Comparison of ENCODE assay signal across 19 mouse cellular contexts in genomic region chr4:139034010-139034367, GRCm38 (mm10). TPM values are rescaled to one million over a fixed set of nuclear protein-coding genes. Genes with fewer than 3 reads are reported as not detected.
A peak's percentile ranks its signal among the peaks of the same experiment; 100 is the strongest.
DNase-seq lines count a peak whose midpoint lies in the region; ATAC-seq and TF ChIP-seq lines count a peak whose summit lies in the region.
"Had no signal": no experiment of that assay in that cellular context is flagged by ENCODE, and none has a peak within 500 bp of the region (broad histone marks: within the 10 kb centered on the region; RNA-seq: fewer than 3 reads in every experiment).

No protein-coding gene starts in this region.

- no peak for ATAC-seq in heart, embryonic 12.5 days (ENCODE audit: insufficient number of reproducible peaks, low FRiP score)
- no peak for ATAC-seq in heart, embryonic 16.5 days (replicated peaks; ENCODE audit: extremely low read depth, insufficient read depth, low FRiP score)
- ATAC-seq in forebrain, embryonic 13.5 days: no peak
- ATAC-seq: forebrain, embryonic 16.5 days had no signal

- 0 out of 2 replicates have a peak, but pooled peaks cover 7% of the 10 kb centered on the region for H3K9me3 ChIP-seq in heart, embryonic 12.5 days (replicated peaks)
- peaks cover 7% of the 10 kb centered on the region for H3K9me3 ChIP-seq in heart, embryonic 16.5 days (replicated peaks; ENCODE audit: control insufficient read depth, low read length)
- H3K9me3 ChIP-seq in forebrain, embryonic 13.5 days (replicated peaks): 0 out of 2 replicates have a peak, but pooled peaks cover 4% of the 10 kb centered on the region
- H3K9me3 ChIP-seq: embryonic facial prominence, embryonic 12.5 days had no signal

- TF ChIP-seq CTCF in heart, adult 2 months (IDR thresholded peaks at IDR 0.05): no peak
- no peak for TF ChIP-seq CTCF in left cerebral cortex, adult 2 months (IDR thresholded peaks at IDR 0.05)

- H3K27ac ChIP-seq in heart, embryonic 12.5 days (ENCODE audit: poor library complexity, severe bottlenecking): peak overlapping the region; percentile 36; the same call in 1 of the 2 replicates
- H3K27ac ChIP-seq in heart, adult 2 months: no peak overlapping the region; the same call in 1 of the 2 replicates
- peak overlapping the region; percentile 93 for H3K27ac ChIP-seq in heart, embryonic 16.5 days (ENCODE audit: low read length)
- peak overlapping the region; percentile 80 for H3K27ac ChIP-seq in left cerebral cortex, adult 2 months
- no peak overlapping the region for H3K27ac ChIP-seq in forebrain, embryonic 13.5 days
- H3K27ac ChIP-seq: embryonic facial prominence, embryonic 12.5 days; gastrocnemius, adult 2 months; hindbrain, embryonic 10.5 days; hindbrain, embryonic 14.5 days had no signal

- DNase-seq in heart, adult 2 months: no peak
- no peak for DNase-seq in heart, postnatal 36 days
- peak in 1 of 2 experiments; percentile 36 for DNase-seq in left cerebral cortex, adult 2 months (ENCODE audit: extremely low spot score in 1 of 2, low spot score in 2 of 2)
- DNase-seq in left cerebral cortex, adult 11 months (ENCODE audit: low spot score): no peak
- DNase-seq: cerebellum, adult 11-12 months; cerebellum, adult 9-10 months; gastrocnemius, adult 2 months; gastrocnemius, postnatal 25 days had no signal

- no peak overlapping the region for H3K9ac ChIP-seq in heart, embryonic 12.5 days
- H3K9ac ChIP-seq in heart, adult 2 months (ENCODE audit: low read depth, low read length): no peak overlapping the region
- peak overlapping the region; percentile 38; the same call in 1 of the 2 replicates for H3K9ac ChIP-seq in heart, embryonic 16.5 days (ENCODE audit: low read length)
- H3K9ac ChIP-seq in forebrain, embryonic 13.5 days: no peak overlapping the region
- H3K9ac ChIP-seq: embryonic facial prominence, embryonic 12.5 days; hindbrain, embryonic 14.5 days had no signal

- TF ChIP-seq POLR2A in heart, adult 2 months (IDR thresholded peaks at IDR 0.05; ENCODE audit: insufficient read depth, low read depth, low read length): no peak

- H3K79me2 ChIP-seq in heart, adult 2 months (replicated peaks; ENCODE audit: control insufficient read depth, insufficient read depth, low read length): no peaks in the 10 kb centered on the region

- WGBS in heart, embryonic 12.5 days: 63% methylated on average over 8 of the region's 8 CpGs
- WGBS in heart, adult 2 months: 66% methylated on average over 8 of the region's 8 CpGs
- 70% methylated on average over 8 of the region's 8 CpGs for WGBS in heart, embryonic 16.5 days
- 86% methylated on average over 8 of the region's 8 CpGs for WGBS in forebrain, embryonic 13.5 days

- H3K4me1 ChIP-seq in heart, embryonic 12.5 days (replicated peaks): peaks cover 14% of the 10 kb centered on the region
- peaks cover 4% of the 10 kb centered on the region for H3K4me1 ChIP-seq in heart, adult 2 months (ENCODE audit: control insufficient read depth, insufficient read depth, low read length)
- peaks cover 32% of the 10 kb centered on the region for H3K4me1 ChIP-seq in heart, embryonic 16.5 days (ENCODE audit: control insufficient read depth, insufficient read depth, low read length)
- peaks cover 36% of the 10 kb centered on the region for H3K4me1 ChIP-seq in forebrain, embryonic 13.5 days

- no peak for TF ChIP-seq EP300 in heart, adult 2 months (IDR thresholded peaks at IDR 0.05; ENCODE audit: insufficient read depth, low read depth, low read length)

- H3K4me2 ChIP-seq in heart, embryonic 12.5 days: no peak overlapping the region
- H3K4me2 ChIP-seq in heart, embryonic 16.5 days (ENCODE audit: low read depth, low read length): no peak overlapping the region
- H3K4me2 ChIP-seq in forebrain, embryonic 13.5 days: no peak overlapping the region
- H3K4me2 ChIP-seq: embryonic facial prominence, embryonic 12.5 days; hindbrain, embryonic 14.5 days had no signal

- H3K27me3 ChIP-seq in heart, embryonic 12.5 days (replicated peaks): peaks cover 10% of the 10 kb centered on the region
- no peaks in the 10 kb centered on the region for H3K27me3 ChIP-seq in heart, adult 2 months (ENCODE audit: control insufficient read depth, insufficient read depth, low read length)
- H3K27me3 ChIP-seq in heart, embryonic 16.5 days (ENCODE audit: control insufficient read depth, insufficient read depth, low read length): peaks cover 4% of the 10 kb centered on the region; the same call in 1 of the 2 replicates
- H3K27me3 ChIP-seq in forebrain, embryonic 13.5 days: peaks cover 3% of the 10 kb centered on the region; the same call in 1 of the 2 replicates
- H3K27me3 ChIP-seq: embryonic facial prominence, embryonic 12.5 days had no signal

- peaks cover 7% of the 10 kb centered on the region; the same call in 1 of the 2 replicates for H3K36me3 ChIP-seq in heart, embryonic 12.5 days
- no peaks in the 10 kb centered on the region for H3K36me3 ChIP-seq in heart, adult 2 months (ENCODE audit: control insufficient read depth, insufficient read depth, low read length)
- H3K36me3 ChIP-seq in heart, embryonic 16.5 days (ENCODE audit: control insufficient read depth, insufficient read depth): peaks cover 6% of the 10 kb centered on the region; the same call in 1 of the 2 replicates
- no peaks in the 10 kb centered on the region for H3K36me3 ChIP-seq in forebrain, embryonic 13.5 days (ENCODE audit: poor library complexity, severe bottlenecking)
- H3K36me3 ChIP-seq: embryonic facial prominence, embryonic 12.5 days; hindbrain, embryonic 10.5 days had no signal

- no peak overlapping the region for H3K4me3 ChIP-seq in heart, embryonic 12.5 days
- H3K4me3 ChIP-seq in heart, adult 2 months: no peak overlapping the region
- H3K4me3 ChIP-seq in heart, embryonic 16.5 days (ENCODE audit: low read length): no peak overlapping the region
- H3K4me3 ChIP-seq in left cerebral cortex, adult 2 months: no peak overlapping the region
- H3K4me3 ChIP-seq in forebrain, embryonic 13.5 days: no peak overlapping the region
- H3K4me3 ChIP-seq: embryonic facial prominence, embryonic 12.5 days; gastrocnemius, adult 2 months; hindbrain, embryonic 10.5 days had no signal

- intact Hi-C loops in heart, adult 2 months (cut with DNase I): no loop called here
- intact Hi-C loops in heart, postnatal 36 days (cut with DNase I): no loop called here
- intact Hi-C loops in left cerebral cortex, adult 2 months (cut with DNase I): no loop called here

RNA-seq across cellular contexts. Expression of gene Htr6, which starts 41.4 kb away (rescaled TPM):
- not detected in 2 replicates for polyA plus RNA-seq in heart, embryonic 12.5 days (2016; fragmentation: Nextera tagmentation; extraction: Ambion mirVana)
- not detected for total RNA-seq in heart, adult 2 months (2021)
- not detected in 2 replicates for polyA plus RNA-seq in heart, adult 2 months (2012; rRNA removed)
- not detected in 2 replicates for polyA plus RNA-seq in heart, embryonic 16.5 days (2015; fragmentation: Nextera tagmentation; extraction: Ambion mirVana)
- total RNA-seq in heart, postnatal 36 days (2021): not detected
- 1 to 10 TPM; 5.9 to 6.9 TPM for total RNA-seq in left cerebral cortex, adult 2 months (2021)
- 0.11 and 0.18 TPM in 2 replicates for polyA plus RNA-seq in forebrain, embryonic 13.5 days (2015; fragmentation: Nextera tagmentation; extraction: Ambion mirVana)
- total RNA-seq: gastrocnemius, adult 2 months; gastrocnemius, postnatal 25 days; granulocyte monocyte progenitor cell, adult 5-6 weeks; heart, postnatal 10 days had no signal
- polyA plus RNA-seq: intestine, postnatal 0 days had no signal

RNA-seq across cellular contexts. Expression of gene Nbl1, which starts 58.8 kb away (rescaled TPM):
- polyA plus RNA-seq in heart, embryonic 12.5 days (2016; fragmentation: Nextera tagmentation; extraction: Ambion mirVana): 10.1 and 10.6 TPM in 2 replicates
- total RNA-seq in heart, adult 2 months (2021): 10 to 100 TPM; 21.9 to 24.0 TPM
- polyA plus RNA-seq in heart, adult 2 months (2012; rRNA removed): 29.1 and 32.9 TPM in 2 replicates
- 25.8 and 28.9 TPM in 2 replicates for polyA plus RNA-seq in heart, embryonic 16.5 days (2015; fragmentation: Nextera tagmentation; extraction: Ambion mirVana)
- 10 to 100 TPM; 25.5 to 29.1 TPM for total RNA-seq in heart, postnatal 36 days (2021)
- 10 to 100 TPM; 62.4 to 84.3 TPM for total RNA-seq in left cerebral cortex, adult 2 months (2021)
- polyA plus RNA-seq in forebrain, embryonic 13.5 days (2015; fragmentation: Nextera tagmentation; extraction: Ambion mirVana): 12.5 and 17.1 TPM in 2 replicates
- total RNA-seq: granulocyte monocyte progenitor cell, adult 5-6 weeks; MEL had no signal

Comparison
In these comparisons a context has a peak if more than half of its experiments do, and no peak if none do; other contexts are left out.
1. H3K27ac ChIP-seq: peak in heart, embryonic 12.5 days (single experiment), heart, embryonic 16.5 days (single experiment) and left cerebral cortex, adult 2 months (single experiment); none in heart, adult 2 months (single experiment) and forebrain, embryonic 13.5 days (single experiment).